Mouse (Mus musculus) hindlimb bud, embryonic 11.5 days (tissue): ENCODE measurements around the gene Phlpp2.
"Not testable (repeated sequence)": the region's sequence is repeated elsewhere in the genome, so short reads cannot be mapped to it uniquely, and the experiment has no call there.

Experiments used
- DNase-seq: peaks from one replicate; pipeline ENCODE4 v3.0.0-alpha.2; 2012; ENCODE audit warnings: low read depth, low spot score; ENCODE audit errors: extremely low spot score

Phlpp2 gene

GRCm38 (mm10) chr8:109868003-109868679, at the start of gene Phlpp2:
Phlpp2 (plus strand) TSS chr8:109868542.
- DNase-seq: peak; percentile 60

GRCm38 (mm10) chr8:109823561-109823960, 44.8 kb upstream of the Phlpp2 start:
- no peak for DNase-seq

GRCm38 (mm10) chr8:109839822-109840221, 28.5 kb upstream of the Phlpp2 start:
- DNase-seq: no peak

GRCm38 (mm10) chr8:109842468-109842867, 25.9 kb upstream of the Phlpp2 start:
- DNase-seq: no peak

GRCm38 (mm10) chr8:109847866-109848265, 20.5 kb upstream of the Phlpp2 start:
- DNase-seq: no peak

GRCm38 (mm10) chr8:109848981-109849380, 19.4 kb upstream of the Phlpp2 start:
- DNase-seq: no peak

- DNase-seq: peak; percentile 42
Observed at GRCm38 (mm10) chr8:109853423-109853822, 14.9 kb upstream of the Phlpp2 start.

GRCm38 (mm10) chr8:109854522-109854921, 13.8 kb upstream of the Phlpp2 start:
- DNase-seq: no peak

GRCm38 (mm10) chr8:109855451-109855850, 12.9 kb upstream of the Phlpp2 start:
- no peak for DNase-seq

GRCm38 (mm10) chr8:109863398-109863797, 4.9 kb upstream of the Phlpp2 start:
- DNase-seq: no peak

- DNase-seq: no peak
Observed at GRCm38 (mm10) chr8:109864798-109865197, 3.5 kb upstream of the Phlpp2 start.

- no peak for DNase-seq
Observed at GRCm38 (mm10) chr8:109865536-109865935, 2.8 kb upstream of the Phlpp2 start.

- DNase-seq: no peak
Observed at GRCm38 (mm10) chr8:109866690-109867089, 1.7 kb upstream of the Phlpp2 start.

GRCm38 (mm10) chr8:109868680-109869361, 479 bp downstream of the Phlpp2 start:
- no peak for DNase-seq

- no peak for DNase-seq
Observed at GRCm38 (mm10) chr8:109871056-109871455, 2.7 kb downstream of the Phlpp2 start.

GRCm38 (mm10) chr8:109873800-109874199, 5.5 kb downstream of the Phlpp2 start:
- not testable (repeated sequence) for DNase-seq

GRCm38 (mm10) chr8:109880012-109880662, 11.8 kb downstream of the Phlpp2 start:
- no peak for DNase-seq

- no peak for DNase-seq
Observed at GRCm38 (mm10) chr8:109885294-109885693, 17.0 kb downstream of the Phlpp2 start.

GRCm38 (mm10) chr8:109889211-109889610, 20.9 kb downstream of the Phlpp2 start:
- DNase-seq: no peak

GRCm38 (mm10) chr8:109890794-109891585, 22.6 kb downstream of the Phlpp2 start:
- no peak for DNase-seq

GRCm38 (mm10) chr8:109894636-109895035, 26.3 kb downstream of the Phlpp2 start:
- DNase-seq: no peak
